Mouse (Mus musculus) kidney, embryonic 16.5 days (tissue): ENCODE data around the gene Myo7a. TPM values are rescaled to one million over a fixed set of nuclear protein-coding genes. Genes with fewer than 3 reads are reported as not detected.

Experiments used
- ATAC-seq: fragments of 200-750 bp; cut with Nextera tagmentation; 2 replicates; pipeline ENCODE4 v1.8.0; 2017; ENCODE audit warnings: moderate TSS enrichment; ENCODE audit not compliant: low FRiP score, low TSS enrichment
- H3K27ac ChIP-seq: fragments of 300-500 bp; sonication (generic); 2 replicates; pipeline ENCODE4 v1.5.1; 2014; ENCODE audit warnings: low read length
- H3K27me3 ChIP-seq: fragments of 300-500 bp; sonication (generic); 2 replicates; pipeline ENCODE4 v1.6.1; 2014; ENCODE audit warnings: low read length, control low read depth, mixed read lengths; ENCODE audit not compliant: insufficient read depth
- H3K36me3 ChIP-seq: fragments of 300-500 bp; sonication (generic); 2 replicates; pipeline ENCODE4 v1.6.1; 2014; ENCODE audit warnings: low read length, control low read depth, mixed read lengths; ENCODE audit not compliant: insufficient read depth
- H3K4me1 ChIP-seq: fragments of 300-500 bp; sonication (generic); 2 replicates; pipeline ENCODE4 v1.6.1; 2014; ENCODE audit warnings: low read length, control low read depth, mixed read lengths; ENCODE audit not compliant: insufficient read depth
- H3K4me2 ChIP-seq: fragments of 300-500 bp; sonication (generic); replicated peaks from 2 replicates; pipeline ENCODE4 v1.6.1; 2014; ENCODE audit warnings: low read depth, low read length
- H3K4me3 ChIP-seq: fragments of 300-500 bp; sonication (generic); 2 replicates; pipeline ENCODE4 v1.5.1; 2014; ENCODE audit warnings: mild to moderate bottlenecking, low read length
- H3K9ac ChIP-seq: fragments of 300-500 bp; sonication (generic); replicated peaks from 2 replicates; pipeline ENCODE4 v1.6.1; 2014; ENCODE audit warnings: low read length
- H3K9me3 ChIP-seq: fragments of 300-500 bp; sonication (generic); 2 replicates; pipeline ENCODE4 v1.6.1; 2016; ENCODE audit warnings: low read length, control low read depth
- WGBS: fragments of 180-500 bp; shearing (Covaris S2); extraction: QIAGEN DNeasy Blood & Tissue Kit; methylation state at CpG from one replicate; pipeline ENCODE4 v1.1.7; 2014; 5-methylcytosine and 5-hydroxymethylcytosine counted together
- polyA plus RNA-seq: library from polyadenylated mRNA; unstranded; fragments of >200 nt; fragmentation: Nextera tagmentation; extraction: Ambion mirVana; gene quantifications from 2 replicates; pipeline ENCODE4 v1.2.1, GENCODE M21; 2015

The Myo7a gene
- polyA plus RNA-seq, 1 experiment from 2014 or later = 15.2 TPM

GRCm38 (mm10) chr7:98145842-98146446, 26.6 kb upstream of the Myo7a start:
- no peak overlapping the region for H3K27ac ChIP-seq
- no peak overlapping the region for H3K9ac ChIP-seq
- no peak overlapping the region for H3K4me2 ChIP-seq
- no peaks in the 10 kb centered on the region for H3K36me3 ChIP-seq
- H3K4me3 ChIP-seq = no peak overlapping the region
- ATAC-seq = no peak
- H3K27me3 ChIP-seq = no peaks in the 10 kb centered on the region
- no peaks in the 10 kb centered on the region for H3K9me3 ChIP-seq
- peaks cover 49% of the 10 kb centered on the region for H3K4me1 ChIP-seq
- 73% methylated on average over 12 of the region's 12 CpGs for whole genome bisulfite sequencing

- Histone ChIP-seq H3K36me3 (no peaks in the 10 kb centered on the region), H3K27ac (no peak within 1 kb of the TSS), H3K9me3 (no peaks in the 10 kb centered on the region), H3K9ac (no peak within 1 kb of the TSS), H3K4me1 (peaks cover 48% of the 10 kb centered on the region), H3K27me3 (no peaks in the 10 kb centered on the region), H3K4me3 (no peak within 1 kb of the TSS), H3K4me2 (no peak within 1 kb of the TSS)
- 89% methylated on average over 5 of the region's 5 CpGs for WGBS
- ATAC-seq = no peak
Measured at GRCm38 (mm10) chr7:98145402-98145801, 26.1 kb upstream of the Myo7a start, which contains the start of gene Omp. TSS of gene Omp (minus strand) at chr7:98145502.

- H3K27ac ChIP-seq = peak overlapping the region; percentile 6
- WGBS = 41% methylated on average over 3 of the region's 3 CpGs
- ATAC-seq = peak; percentile 24
Measured at GRCm38 (mm10) chr7:98142648-98143047, 23.3 kb upstream of the Myo7a start.

GRCm38 (mm10) chr7:98142247-98142646, 22.9 kb upstream of the Myo7a start:
- Histone ChIP-seq H3K36me3 (no peaks in the 10 kb centered on the region), H3K9me3 (no peaks in the 10 kb centered on the region), H3K27ac (peak overlapping the region; percentile 6), H3K27me3 (no peaks in the 10 kb centered on the region), H3K4me1 (peaks cover 39% of the 10 kb centered on the region), H3K9ac (no peak overlapping the region), H3K4me2 (no peak overlapping the region), H3K4me3 (no peak overlapping the region)
- WGBS = 23% methylated on average over 8 of the region's 8 CpGs
- ATAC-seq = peak; percentile 64; the same call in 1 of the 2 replicates

More at GRCm38 (mm10) chr7:98142648-98143047, 23.3 kb upstream of the Myo7a start:
- no peaks in the 10 kb centered on the region for H3K36me3 ChIP-seq
- peaks cover 41% of the 10 kb centered on the region for H3K4me1 ChIP-seq
- H3K4me3 ChIP-seq = no peak overlapping the region
- H3K4me2 ChIP-seq = no peak overlapping the region
- no peaks in the 10 kb centered on the region for H3K9me3 ChIP-seq
- no peaks in the 10 kb centered on the region for H3K27me3 ChIP-seq
- H3K9ac ChIP-seq = no peak overlapping the region

GRCm38 (mm10) chr7:98141206-98141605, 21.9 kb upstream of the Myo7a start:
- peak overlapping the region; percentile 6; the same call in 1 of the 2 replicates for H3K27ac ChIP-seq

GRCm38 (mm10) chr7:98140597-98140996, 21.3 kb upstream of the Myo7a start:
- Histone ChIP-seq H3K4me3 (no peak overlapping the region), H3K27me3 (no peaks in the 10 kb centered on the region), H3K9me3 (no peaks in the 10 kb centered on the region), H3K4me2 (no peak overlapping the region), H3K36me3 (no peaks in the 10 kb centered on the region), H3K9ac (no peak overlapping the region), H3K4me1 (peaks cover 35% of the 10 kb centered on the region), H3K27ac (no peak overlapping the region)
- ATAC-seq = no peak
- 30% methylated on average over 2 of the region's 2 CpGs for WGBS

More at GRCm38 (mm10) chr7:98141206-98141605, 21.9 kb upstream of the Myo7a start:
- Histone ChIP-seq H3K27me3 (no peaks in the 10 kb centered on the region), H3K4me1 (peaks cover 35% of the 10 kb centered on the region), H3K9ac (no peak overlapping the region), H3K9me3 (no peaks in the 10 kb centered on the region), H3K36me3 (no peaks in the 10 kb centered on the region), H3K4me2 (no peak overlapping the region), H3K4me3 (no peak overlapping the region)
- ATAC-seq = 0 out of 2 replicates have a peak, but pooled peaks have one; percentile 21
- WGBS = 66% methylated on average over 3 of the region's 3 CpGs

GRCm38 (mm10) chr7:98139216-98139615, 19.9 kb upstream of the Myo7a start:
- Histone ChIP-seq H3K4me1 (peaks cover 35% of the 10 kb centered on the region), H3K9me3 (no peaks in the 10 kb centered on the region), H3K4me2 (no peak overlapping the region), H3K27me3 (no peaks in the 10 kb centered on the region), H3K9ac (no peak overlapping the region), H3K4me3 (no peak overlapping the region), H3K36me3 (peaks cover 8% of the 10 kb centered on the region; the same call in 1 of the 2 replicates), H3K27ac (no peak overlapping the region)
- WGBS = 21% methylated on average over 9 of the region's 9 CpGs
- ATAC-seq = no peak

GRCm38 (mm10) chr7:98137995-98138394, 18.7 kb upstream of the Myo7a start:
- no peaks in the 10 kb centered on the region for H3K9me3 ChIP-seq
- no peaks in the 10 kb centered on the region for H3K27me3 ChIP-seq
- H3K4me2 ChIP-seq = no peak overlapping the region
- peaks cover 31% of the 10 kb centered on the region for H3K4me1 ChIP-seq
- no peak overlapping the region for H3K9ac ChIP-seq
- peaks cover 8% of the 10 kb centered on the region; the same call in 1 of the 2 replicates for H3K36me3 ChIP-seq
- H3K4me3 ChIP-seq = no peak overlapping the region
- no peak for ATAC-seq
- 52% methylated on average over 2 of the region's 2 CpGs for WGBS
- H3K27ac ChIP-seq = no peak overlapping the region

- no peak for ATAC-seq
- Histone ChIP-seq H3K9ac (no peak overlapping the region), H3K9me3 (no peaks in the 10 kb centered on the region), H3K4me1 (peaks cover 28% of the 10 kb centered on the region), H3K27me3 (no peaks in the 10 kb centered on the region), H3K27ac (no peak overlapping the region), H3K4me3 (no peak overlapping the region), H3K4me2 (no peak overlapping the region), H3K36me3 (peaks cover 8% of the 10 kb centered on the region; the same call in 1 of the 2 replicates)
- 54% methylated on average over 3 of the region's 3 CpGs for WGBS
Measured at GRCm38 (mm10) chr7:98137583-98137982, 18.3 kb upstream of the Myo7a start.

GRCm38 (mm10) chr7:98131751-98132150, 12.4 kb upstream of the Myo7a start:
- Histone ChIP-seq H3K27ac (no peak overlapping the region), H3K9ac (no peak overlapping the region), H3K9me3 (no peaks in the 10 kb centered on the region), H3K4me2 (no peak overlapping the region), H3K4me3 (no peak overlapping the region), H3K4me1 (no peaks in the 10 kb centered on the region), H3K27me3 (no peaks in the 10 kb centered on the region), H3K36me3 (peaks cover 10% of the 10 kb centered on the region; the same call in 1 of the 2 replicates)
- WGBS = 96% methylated on average over 8 of the region's 8 CpGs
- ATAC-seq = no peak
